Mouse (Mus musculus): ENCODE measurements around the gene Rapgefl1. TPM values are rescaled to one million over a fixed set of nuclear protein-coding genes. Genes with fewer than 3 reads are reported as not detected.

The Rapgefl1 gene
- polyA plus RNA-seq, 1 experiment from 2014 or later, result 1.6 TPM

GRCm38 (mm10) chr11:98791448-98791847 lies 45.1 kb upstream of the Rapgefl1 start:
- no peaks in the 10 kb centered on the region; the same call in 1 of the 2 replicates for H3K36me3 ChIP-seq (ENCODE audit: control insufficient read depth, insufficient read depth, low read length)
- H3K4me1 ChIP-seq (ENCODE audit: control insufficient read depth, insufficient read depth, low read length), result peaks cover 17% of the 10 kb centered on the region
- H3K27ac ChIP-seq (ENCODE audit: low read depth, low read length), result no peak overlapping the region
- DNase-seq (ENCODE audit: low spot score, missing footprints), result no peak
- no peak for ATAC-seq (ENCODE audit: low FRiP score)
- 78% methylated on average over 1 of the region's 1 CpGs for WGBS
- H3K9me3 ChIP-seq (ENCODE audit: control insufficient read depth, low read length), result no peaks in the 10 kb centered on the region
- H3K9ac ChIP-seq (ENCODE audit: low read length), result no peak overlapping the region
- H3K4me3 ChIP-seq (ENCODE audit: low read depth, low read length), result no peak overlapping the region
- no peaks in the 10 kb centered on the region for H3K27me3 ChIP-seq (ENCODE audit: control insufficient read depth, insufficient read depth, low read length)
- H3K4me2 ChIP-seq, result no peak overlapping the region

GRCm38 (mm10) chr11:98792081-98792480 lies 44.5 kb upstream of the Rapgefl1 start:
- H3K4me1 ChIP-seq (ENCODE audit: control insufficient read depth, insufficient read depth, low read length), result peaks cover 16% of the 10 kb centered on the region
- 3% methylated on average over 4 of the region's 4 CpGs for WGBS
- no peaks in the 10 kb centered on the region for H3K27me3 ChIP-seq (ENCODE audit: control insufficient read depth, insufficient read depth, low read length)
- no peak overlapping the region for H3K27ac ChIP-seq (ENCODE audit: low read depth, low read length)
- H3K9ac ChIP-seq (ENCODE audit: low read length), result no peak overlapping the region
- ATAC-seq (ENCODE audit: low FRiP score), result no peak
- H3K4me3 ChIP-seq (ENCODE audit: low read depth, low read length), result no peak overlapping the region
- no peaks in the 10 kb centered on the region; the same call in 1 of the 2 replicates for H3K36me3 ChIP-seq (ENCODE audit: control insufficient read depth, insufficient read depth, low read length)
- no peak for DNase-seq (ENCODE audit: low spot score, missing footprints)
- no peaks in the 10 kb centered on the region for H3K9me3 ChIP-seq (ENCODE audit: control insufficient read depth, low read length)
- no peak overlapping the region for H3K4me2 ChIP-seq

- peak overlapping the region; percentile 69 for H3K4me2 ChIP-seq
- peaks cover 27% of the 10 kb centered on the region for H3K4me1 ChIP-seq (ENCODE audit: control insufficient read depth, insufficient read depth, low read length)
- peak; percentile 66 for ATAC-seq (ENCODE audit: low FRiP score)
- peaks cover 6% of the 10 kb centered on the region for H3K36me3 ChIP-seq (ENCODE audit: control insufficient read depth, insufficient read depth, low read length)
- WGBS, result under 1% methylated on average over 24 of the region's 30 CpGs
- H3K27ac ChIP-seq (ENCODE audit: low read depth, low read length), result peak overlapping the region; percentile 99
- H3K4me3 ChIP-seq (ENCODE audit: low read depth, low read length), result peak overlapping the region; percentile 100
- no peaks in the 10 kb centered on the region for H3K27me3 ChIP-seq (ENCODE audit: control insufficient read depth, insufficient read depth, low read length)
- no peaks in the 10 kb centered on the region for H3K9me3 ChIP-seq (ENCODE audit: control insufficient read depth, low read length)
- H3K9ac ChIP-seq (ENCODE audit: low read length), result peak overlapping the region; percentile 99
- peak; percentile 97 for DNase-seq (ENCODE audit: low spot score, missing footprints)
Observed at GRCm38 (mm10) chr11:98794469-98795014, 42.0 kb upstream of the Rapgefl1 start.

DNA sequence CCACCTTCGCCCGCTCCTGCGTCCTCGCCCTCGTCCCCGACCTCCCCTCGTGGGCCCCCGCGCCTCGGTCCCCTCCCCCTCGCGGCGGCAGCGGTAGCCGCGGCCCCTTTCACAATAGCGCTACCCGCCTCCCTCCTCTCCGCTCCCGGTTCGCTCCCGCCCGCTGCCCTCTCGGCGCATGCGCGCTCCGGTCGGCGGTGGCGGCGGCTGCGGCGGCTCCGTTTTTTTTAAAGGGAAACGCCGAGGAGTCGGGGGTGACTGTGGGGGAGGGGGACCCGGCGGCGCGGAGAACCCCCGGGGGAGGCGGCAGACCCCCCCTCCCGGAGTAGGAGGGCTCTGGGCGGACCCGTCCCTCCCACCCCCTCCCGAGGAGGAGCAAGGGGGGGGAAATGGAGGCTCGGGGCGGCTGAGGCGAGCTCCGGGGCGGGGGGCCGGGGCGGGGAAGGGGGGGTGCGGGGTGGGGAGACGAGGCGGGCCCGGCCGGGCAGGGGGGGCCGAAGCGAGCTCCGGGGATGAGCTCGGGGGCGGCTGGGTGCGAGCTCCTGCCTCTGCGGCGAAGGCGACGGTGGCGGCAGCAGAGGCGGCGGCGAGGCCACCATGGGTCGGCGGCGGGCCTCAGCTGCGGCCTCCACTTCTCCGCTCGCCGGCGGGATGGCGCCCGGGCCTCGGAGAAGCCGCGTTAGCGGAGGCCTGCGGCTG lies 41.4 kb upstream of the Rapgefl1 start, which contains the start of gene Msl1:
Msl1 (plus strand) TSS at position 502 of the 699 bp plus-strand sequence.
- H3K4me1 ChIP-seq (ENCODE audit: control insufficient read depth, insufficient read depth, low read length), result peaks cover 27% of the 10 kb centered on the region
- H3K27me3 ChIP-seq (ENCODE audit: control insufficient read depth, insufficient read depth, low read length), result no peaks in the 10 kb centered on the region
- under 1% methylated on average over 56 of the region's 89 CpGs for WGBS
- peak within 1 kb of the TSS; percentile 69 for H3K4me2 ChIP-seq
- DNase-seq (ENCODE audit: low spot score, missing footprints) (peak; percentile 99), ATAC-seq (ENCODE audit: low FRiP score) (peak; percentile 75)
- H3K9me3 ChIP-seq (ENCODE audit: control insufficient read depth, low read length), result no peaks in the 10 kb centered on the region
- peaks cover 6% of the 10 kb centered on the region for H3K36me3 ChIP-seq (ENCODE audit: control insufficient read depth, insufficient read depth, low read length)
- H3K9ac ChIP-seq (ENCODE audit: low read length), result peak within 1 kb of the TSS; percentile 99
- peak within 1 kb of the TSS; percentile 99 for H3K27ac ChIP-seq (ENCODE audit: low read depth, low read length)
- H3K4me3 ChIP-seq (ENCODE audit: low read depth, low read length), result peak within 1 kb of the TSS; percentile 100

GRCm38 (mm10) chr11:98795714-98796514 lies 40.7 kb upstream of the Rapgefl1 start:
- Histone ChIP-seq H3K4me2 (peak overlapping the region; percentile 69), H3K9me3 (ENCODE audit: control insufficient read depth, low read length) (no peaks in the 10 kb centered on the region), H3K4me1 (ENCODE audit: control insufficient read depth, insufficient read depth, low read length) (peaks cover 27% of the 10 kb centered on the region), H3K27ac (ENCODE audit: low read depth, low read length) (peak overlapping the region; percentile 99), H3K36me3 (ENCODE audit: control insufficient read depth, insufficient read depth, low read length) (peaks cover 9% of the 10 kb centered on the region), H3K27me3 (ENCODE audit: control insufficient read depth, insufficient read depth, low read length) (no peaks in the 10 kb centered on the region), H3K4me3 (ENCODE audit: low read depth, low read length) (peak overlapping the region; percentile 100), H3K9ac (ENCODE audit: low read length) (peak overlapping the region; percentile 99)
- DNase-seq (ENCODE audit: low spot score, missing footprints), result peak; percentile 93
- WGBS, result 1% methylated on average over 62 of the region's 74 CpGs
- peak; percentile 64 for ATAC-seq (ENCODE audit: low FRiP score)

DNA sequence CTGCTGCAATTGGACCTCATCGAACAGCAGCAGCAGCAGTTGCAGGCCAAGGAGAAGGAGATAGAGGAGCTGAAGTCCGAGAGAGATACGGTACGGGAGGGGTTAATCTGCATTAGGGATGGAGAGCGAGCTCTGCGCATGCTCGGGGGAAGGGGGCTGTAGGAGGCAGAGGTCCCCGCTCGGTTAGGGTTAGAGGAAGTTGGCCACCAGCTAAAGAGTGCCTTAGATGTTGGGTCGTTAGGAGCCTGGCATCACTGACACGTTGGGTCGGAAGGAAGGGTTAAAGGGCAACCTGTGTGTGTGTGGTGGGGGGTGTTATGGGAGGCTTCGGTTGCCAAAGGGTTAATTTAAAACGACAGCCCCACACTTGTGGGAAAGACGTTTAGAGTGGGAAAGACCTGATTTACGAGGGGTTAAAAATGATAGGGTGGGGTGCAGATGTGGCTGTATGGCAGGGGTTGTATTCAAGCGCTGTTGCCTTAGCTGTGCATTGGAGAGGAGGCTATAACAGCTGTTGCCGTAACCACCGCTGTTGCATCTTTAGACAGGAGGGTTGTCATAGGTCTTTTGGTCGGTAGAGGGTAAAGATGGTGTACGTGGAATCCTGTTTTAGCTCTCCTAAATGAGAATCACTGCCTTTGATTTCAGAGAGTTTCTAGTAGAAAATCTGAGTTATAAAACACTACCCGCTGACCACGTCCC lies 39.9 kb upstream of the Rapgefl1 start:
- DNase-seq (ENCODE audit: low spot score, missing footprints), result peak; percentile 99
- peaks cover 27% of the 10 kb centered on the region for H3K4me1 ChIP-seq (ENCODE audit: control insufficient read depth, insufficient read depth, low read length)
- H3K9ac ChIP-seq (ENCODE audit: low read length), result peak overlapping the region; percentile 99
- 5% methylated on average over 23 of the region's 23 CpGs for WGBS
- H3K9me3 ChIP-seq (ENCODE audit: control insufficient read depth, low read length), result no peaks in the 10 kb centered on the region
- peak overlapping the region; percentile 99 for H3K27ac ChIP-seq (ENCODE audit: low read depth, low read length)
- peak overlapping the region; percentile 100 for H3K4me3 ChIP-seq (ENCODE audit: low read depth, low read length)
- peak overlapping the region; percentile 69 for H3K4me2 ChIP-seq
- no peaks in the 10 kb centered on the region for H3K27me3 ChIP-seq (ENCODE audit: control insufficient read depth, insufficient read depth, low read length)
- ATAC-seq (ENCODE audit: low FRiP score), result peak; percentile 59
- H3K36me3 ChIP-seq (ENCODE audit: control insufficient read depth, insufficient read depth, low read length), result peaks cover 9% of the 10 kb centered on the region; the same call in 1 of the 2 replicates

DNA sequence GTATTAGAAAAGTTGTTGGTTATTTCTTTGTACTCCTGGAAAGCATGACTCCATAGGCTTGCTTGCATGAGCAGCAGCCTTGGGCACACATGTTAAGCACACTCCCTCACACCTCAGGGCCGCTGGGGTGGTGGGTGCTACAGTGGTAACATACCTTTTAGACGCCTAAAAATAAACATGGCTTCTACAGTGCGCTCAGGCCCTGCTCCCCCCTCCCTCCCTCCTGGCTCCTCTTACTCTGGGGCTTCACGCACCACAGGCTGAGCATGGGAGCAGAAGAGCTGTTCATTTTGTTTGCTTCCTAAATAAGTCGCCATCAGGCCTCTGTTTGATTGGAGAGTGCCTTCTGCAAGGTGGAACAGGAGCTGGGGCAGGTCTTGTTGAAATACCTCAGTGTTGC lies 39.3 kb upstream of the Rapgefl1 start:
- H3K9ac ChIP-seq (ENCODE audit: low read length), result peak overlapping the region; percentile 99
- peaks cover 12% of the 10 kb centered on the region for H3K36me3 ChIP-seq (ENCODE audit: control insufficient read depth, insufficient read depth, low read length)
- peaks cover 23% of the 10 kb centered on the region for H3K4me1 ChIP-seq (ENCODE audit: control insufficient read depth, insufficient read depth, low read length)
- ATAC-seq (ENCODE audit: low FRiP score) (no peak), DNase-seq (ENCODE audit: low spot score, missing footprints) (no peak)
- peak overlapping the region; percentile 100 for H3K4me3 ChIP-seq (ENCODE audit: low read depth, low read length)
- H3K9me3 ChIP-seq (ENCODE audit: control insufficient read depth, low read length), result no peaks in the 10 kb centered on the region
- peak overlapping the region; percentile 69 for H3K4me2 ChIP-seq
- H3K27ac ChIP-seq (ENCODE audit: low read depth, low read length), result no peak overlapping the region
- 17% methylated on average over 5 of the region's 5 CpGs for WGBS
- no peaks in the 10 kb centered on the region for H3K27me3 ChIP-seq (ENCODE audit: control insufficient read depth, insufficient read depth, low read length)

DNA sequence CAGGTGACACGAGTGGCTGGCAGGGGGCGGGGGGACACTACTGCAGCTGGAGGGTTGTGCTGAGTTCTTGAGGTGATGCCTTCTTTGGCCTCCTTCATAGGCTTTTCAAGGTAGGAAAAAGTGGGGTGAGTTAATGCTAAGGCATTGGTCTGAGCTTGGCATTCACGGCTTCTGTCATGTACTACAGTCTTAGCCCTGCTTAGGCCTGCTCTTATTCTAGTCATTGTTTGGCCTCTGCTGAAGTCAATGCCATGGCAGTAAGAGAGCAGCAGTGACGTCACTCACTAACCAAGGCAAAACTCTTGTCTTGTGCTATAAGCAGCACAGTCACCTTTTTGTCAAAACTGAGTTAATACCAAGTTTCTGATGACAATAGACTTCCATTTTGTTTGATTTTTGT lies 38.7 kb upstream of the Rapgefl1 start:
- DNase-seq (ENCODE audit: low spot score, missing footprints) (peak; percentile 89), ATAC-seq (ENCODE audit: low FRiP score) (no peak)
- Histone ChIP-seq H3K4me3 (ENCODE audit: low read depth, low read length) (peak overlapping the region; percentile 100), H3K36me3 (ENCODE audit: control insufficient read depth, insufficient read depth, low read length) (peaks cover 17% of the 10 kb centered on the region), H3K4me1 (ENCODE audit: control insufficient read depth, insufficient read depth, low read length) (peaks cover 23% of the 10 kb centered on the region), H3K9ac (ENCODE audit: low read length) (peak overlapping the region; percentile 99), H3K9me3 (ENCODE audit: control insufficient read depth, low read length) (no peaks in the 10 kb centered on the region), H3K27ac (ENCODE audit: low read depth, low read length) (no peak overlapping the region), H3K4me2 (peak overlapping the region; percentile 69), H3K27me3 (ENCODE audit: control insufficient read depth, insufficient read depth, low read length) (no peaks in the 10 kb centered on the region)
- WGBS, result 63% methylated on average over 4 of the region's 4 CpGs
